Mouse (Mus musculus): ENCODE measurements at regions not wholly inside any gene's neighbourhood (a gene's known extent, or its start where the extent isn't known, plus 50 kb on each side); places are given as distances from the start of the nearest gene placed in this dataset.

- TF ChIP-seq CTCF (IDR thresholded peaks at IDR 0.05 in 2 of 3, conservative IDR thresholded peaks at IDR 0.05 in 1 of 3; ENCODE audit: control insufficient read depth in 1 of 3, insufficient read depth in 1 of 3, low read depth in 2 of 3, low read length in 3 of 3, poor library complexity in 1 of 3, severe bottlenecking in 1 of 3) (no peak), ELF1 (IDR thresholded peaks at IDR 0.05; ENCODE audit: low read depth, low read length) (no peak), ZC3H11A (IDR thresholded peaks at IDR 0.05; ENCODE audit: low read depth, low read length) (no peak), EP300 (IDR thresholded peaks at IDR 0.05; ENCODE audit: low read depth in 1 of 2, low read length in 2 of 2) (no peak), POLR2A (IDR thresholded peaks at IDR 0.05; ENCODE audit: control insufficient read depth in 1 of 2, insufficient read depth in 1 of 2, low read depth in 1 of 2, low read length in 2 of 2, poor library complexity in 1 of 2) (no peak), SMC3 (IDR thresholded peaks at IDR 0.05; ENCODE audit: low read depth, low read length) (no peak), MXI1 (IDR thresholded peaks at IDR 0.05; ENCODE audit: low read depth, low read length) (no peak), BHLHE40 (IDR thresholded peaks at IDR 0.05; ENCODE audit: borderline replicate concordance, low read depth, low read length) (no peak), KAT2A (conservative IDR thresholded peaks at IDR 0.05; ENCODE audit: low read depth, low read length) (no peak), MAX (IDR thresholded peaks at IDR 0.05; ENCODE audit: low read length) (no peak), RCOR1 (IDR thresholded peaks at IDR 0.05; ENCODE audit: low read depth, low read length) (no peak), E2F4 (IDR thresholded peaks at IDR 0.05; ENCODE audit: borderline replicate concordance, low read depth, low read length) (no peak), TCF12 (IDR thresholded peaks at IDR 0.05; ENCODE audit: low read depth, low read length) (no peak), CHD2 (IDR thresholded peaks at IDR 0.05; ENCODE audit: low read length) (no peak)
Measured at GRCm38 (mm10) chr4:105486376-105486775, 303.3 kb upstream of the Gm12728 start.
